Mouse (Mus musculus): ENCODE measurements around the gene Krtap3-2.

DNA sequence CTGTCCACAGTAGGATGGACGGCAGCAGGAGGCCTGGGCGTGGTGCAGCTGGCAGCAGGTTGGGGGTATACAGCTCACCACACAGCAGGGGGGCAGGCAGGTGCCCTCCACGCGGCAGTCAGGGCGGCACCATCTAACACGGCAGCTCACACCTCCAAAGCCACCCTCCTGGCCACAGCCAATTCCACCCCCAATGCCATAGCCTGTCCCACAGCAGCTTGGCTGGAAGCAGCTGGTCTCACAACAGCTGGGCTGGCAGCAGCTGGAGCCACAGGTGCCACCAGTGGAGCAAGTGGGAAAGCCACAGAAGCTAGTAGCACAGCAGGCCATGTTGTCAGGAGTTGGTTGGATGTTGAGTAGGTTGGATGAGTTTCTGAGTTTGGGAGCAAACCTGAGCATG lies 24.0 kb upstream of the Krtap3-2 start, which contains the start of gene Krtap1-5:
- TF ChIP-seq POLR2A (IDR thresholded peaks at IDR 0.05; ENCODE audit: insufficient read depth, low read depth, low read length) (no peak), CTCF (IDR thresholded peaks at IDR 0.05; ENCODE audit: insufficient read depth, low read depth, low read length) (no peak)

Measured in olfactory bulb, adult 2 months (tissue).